Mouse (Mus musculus) midbrain, embryonic 12.5 days (tissue): ENCODE results near the gene Tead2. TPM values are rescaled to one million over a fixed set of nuclear protein-coding genes. Genes with fewer than 3 reads are reported as not detected.
"Not testable (repeated sequence)": the region's sequence is repeated elsewhere in the genome, so short reads cannot be mapped to it uniquely, and the experiment has no call there.

Experiments used
- ATAC-seq: fragments of 200-750 bp; cut with Nextera tagmentation; 2 replicates; pipeline ENCODE4 v1.8.0; 2017; ENCODE audit warnings: low read depth, moderate TSS enrichment, moderate library complexity; ENCODE audit not compliant: low FRiP score
- H3K27ac ChIP-seq: fragments of 300-500 bp; sonication (generic); replicated peaks from 2 replicates; pipeline ENCODE4 v1.5.1; 2016; ENCODE audit warnings: mild to moderate bottlenecking
- H3K27me3 ChIP-seq: fragments of 300-500 bp; sonication (generic); 2 replicates; pipeline ENCODE4 v1.6.1; 2016; ENCODE audit warnings: mild to moderate bottlenecking
- H3K36me3 ChIP-seq: fragments of 300-500 bp; sonication (generic); 2 replicates; pipeline ENCODE4 v1.6.1; 2016
- H3K4me1 ChIP-seq: fragments of 300-500 bp; sonication (generic); 2 replicates; pipeline ENCODE4 v1.6.1; 2016
- H3K4me2 ChIP-seq: fragments of 300-500 bp; sonication (generic); replicated peaks from 2 replicates; pipeline ENCODE4 v1.6.1; 2016; ENCODE audit warnings: mild to moderate bottlenecking, moderate library complexity
- H3K4me3 ChIP-seq: fragments of 300-500 bp; sonication (generic); 2 replicates; pipeline ENCODE4 v1.5.1; 2016; ENCODE audit warnings: mild to moderate bottlenecking
- H3K9ac ChIP-seq: fragments of 300-500 bp; sonication (generic); replicated peaks from 2 replicates; pipeline ENCODE4 v1.6.1; 2016; ENCODE audit warnings: mild to moderate bottlenecking, moderate library complexity
- H3K9me3 ChIP-seq: fragments of 300-500 bp; sonication (generic); 2 replicates; pipeline ENCODE4 v1.6.1; 2016; ENCODE audit warnings: mild to moderate bottlenecking
- WGBS: fragments of 180-500 bp; shearing (Covaris S2); methylation state at CpG from one replicate; pipeline ENCODE4 v1.1.7; 2016; 5-methylcytosine and 5-hydroxymethylcytosine counted together
- polyA plus RNA-seq: library from polyadenylated mRNA; unstranded; fragments of >200 nt; fragmentation: Nextera tagmentation; extraction: Ambion mirVana; gene quantifications from 2 replicates; pipeline ENCODE4 v1.2.1, GENCODE M21; 2016

Gene Tead2
- polyA plus RNA-seq, 1 experiment from 2014 or later: 248 TPM

DNA sequence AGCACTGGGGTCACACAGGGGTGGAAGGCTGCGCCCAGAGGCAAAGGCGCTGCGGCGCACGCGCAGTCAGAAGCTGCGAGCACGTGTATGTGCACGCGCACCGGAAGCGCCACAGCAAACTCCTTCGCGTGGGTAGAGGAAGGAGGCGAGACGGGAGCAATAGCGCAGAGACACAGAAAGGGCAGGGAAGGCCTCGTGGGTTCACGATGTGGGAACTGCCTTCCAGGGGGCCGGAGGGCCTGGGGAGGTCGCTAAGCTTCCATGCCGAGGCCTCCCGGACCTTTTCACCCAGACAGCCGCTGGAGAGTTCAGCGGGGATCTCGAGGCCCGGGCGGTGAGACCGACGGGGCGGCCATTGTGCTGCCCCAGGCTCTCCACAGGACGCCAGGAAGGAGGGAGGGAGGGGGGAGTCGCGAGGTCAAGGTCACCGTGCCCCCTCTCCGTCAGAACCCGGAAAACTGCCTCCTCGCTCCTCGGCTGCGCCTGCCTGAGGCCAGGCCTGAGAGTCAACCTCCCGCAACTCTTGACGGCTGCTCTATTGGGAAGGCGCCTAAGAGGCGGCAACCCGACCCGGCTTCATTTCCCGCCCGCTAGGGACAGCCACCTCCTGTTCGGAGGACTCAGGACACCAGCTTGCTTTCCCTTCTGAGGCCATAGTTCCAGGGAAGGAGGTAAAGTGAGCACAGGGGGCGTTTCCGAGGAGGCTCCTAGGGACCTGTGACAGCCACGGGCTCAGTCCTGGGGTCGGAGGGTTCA is 25.3 kb downstream of the Tead2 start, which contains the start of gene Slc6a16:
TSS of gene Slc6a16 (plus strand) at position 453 of the 756 bp plus-strand sequence.
- no peak within 1 kb of the TSS for H3K27ac ChIP-seq
- H3K4me3 ChIP-seq: peak within 1 kb of the TSS; percentile 35
- H3K36me3 ChIP-seq: no peaks in the 10 kb centered on the region
- H3K4me1 ChIP-seq: peaks cover 14% of the 10 kb centered on the region
- 9% methylated on average over 52 of the region's 53 CpGs for WGBS
- H3K9me3 ChIP-seq: no peaks in the 10 kb centered on the region
- no peak within 1 kb of the TSS; the same call in 1 of the 2 replicates for H3K9ac ChIP-seq
- ATAC-seq: peak; percentile 38; the same call in 1 of the 2 replicates
- H3K4me2 ChIP-seq: peak within 1 kb of the TSS; percentile 54
- H3K27me3 ChIP-seq: peaks cover 62% of the 10 kb centered on the region

DNA sequence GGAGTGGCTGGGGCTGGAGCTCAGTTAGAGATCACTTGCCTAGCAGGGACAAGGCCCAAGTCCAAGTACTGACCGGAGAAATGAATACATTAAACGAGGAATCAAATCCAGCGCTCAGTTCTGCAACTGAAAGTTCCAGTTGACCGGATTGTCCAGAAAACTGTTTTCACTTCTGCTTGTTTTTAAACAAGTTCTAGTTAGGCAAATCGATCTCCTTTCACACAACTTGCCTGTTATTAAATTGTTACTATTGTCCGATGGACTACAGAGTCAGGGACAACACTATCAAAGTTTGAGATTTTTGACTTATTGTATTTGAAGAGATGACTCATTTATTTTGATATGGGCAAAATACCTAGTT is 25.8 kb downstream of the Tead2 start:
- H3K27me3 ChIP-seq: peaks cover 60% of the 10 kb centered on the region
- H3K4me2 ChIP-seq: peak overlapping the region; percentile 54

DNA sequence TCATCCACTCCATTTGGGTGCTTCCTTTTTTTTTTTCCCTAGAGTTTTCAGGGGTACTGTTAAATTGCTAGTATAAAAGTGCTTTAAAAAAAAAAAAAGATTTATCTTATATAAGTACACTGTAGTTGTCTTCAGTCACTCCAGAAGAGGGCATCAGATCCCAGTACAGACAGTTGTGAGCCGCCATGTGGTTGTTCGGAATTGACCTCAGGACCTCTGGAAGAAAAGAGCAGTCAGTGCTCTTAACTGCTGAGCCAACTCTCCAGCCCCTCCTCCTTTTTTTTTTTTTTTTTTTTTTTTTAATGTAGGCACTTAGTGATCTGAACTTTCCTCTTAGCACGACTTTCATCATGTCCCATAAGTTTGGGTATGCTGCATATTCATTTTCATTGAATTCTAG is 32.1 kb downstream of the Tead2 start:
- Histone ChIP-seq H3K4me1 (no peaks in the 10 kb centered on the region), H3K4me3 (no peak overlapping the region), H3K27me3 (0 out of 2 replicates have a peak, but pooled peaks cover 5% of the 10 kb centered on the region), H3K9ac (no peak overlapping the region), H3K4me2 (no peak overlapping the region), H3K36me3 (no peaks in the 10 kb centered on the region), H3K27ac (no peak overlapping the region), H3K9me3 (no peaks in the 10 kb centered on the region)
- ATAC-seq: no peak
- 48% methylated on average over 3 of the region's 3 CpGs for WGBS

More for the DNA sequence above, 25.8 kb downstream of the Tead2 start:
- Histone ChIP-seq H3K27ac (no peak overlapping the region), H3K36me3 (no peaks in the 10 kb centered on the region), H3K4me1 (peaks cover 13% of the 10 kb centered on the region), H3K4me3 (peak overlapping the region; percentile 35; the same call in 1 of the 2 replicates), H3K9me3 (no peaks in the 10 kb centered on the region), H3K9ac (no peak overlapping the region)
- WGBS: 81% methylated on average over 6 of the region's 6 CpGs
- ATAC-seq: no peak

DNA sequence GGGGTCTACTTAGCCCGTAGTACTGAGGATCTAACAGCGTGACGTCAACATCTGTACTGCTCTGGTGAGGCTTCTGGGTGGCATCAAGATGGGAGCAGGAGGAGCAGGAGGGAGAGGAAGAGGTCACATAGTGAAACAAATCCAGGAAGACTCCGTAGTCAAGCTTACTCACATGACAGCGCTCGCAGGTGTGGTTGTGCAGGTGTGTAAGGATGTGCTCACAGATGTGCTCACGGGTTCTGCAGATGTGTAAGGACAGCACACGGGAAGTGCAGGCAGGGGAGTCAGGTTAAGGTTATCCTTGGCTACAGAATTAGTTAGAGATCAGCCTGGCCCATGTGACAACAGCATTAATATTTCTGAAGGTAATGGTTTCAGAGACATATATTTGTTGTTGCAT is 38.3 kb downstream of the Tead2 start:
- Histone ChIP-seq H3K27me3 (no peaks in the 10 kb centered on the region; the same call in 1 of the 2 replicates), H3K9ac (no peak overlapping the region), H3K4me1 (no peaks in the 10 kb centered on the region), H3K27ac (no peak overlapping the region), H3K9me3 (no peaks in the 10 kb centered on the region), H3K4me3 (no peak overlapping the region), H3K4me2 (no peak overlapping the region), H3K36me3 (no peaks in the 10 kb centered on the region)
- no peak for ATAC-seq
- 94% methylated on average over 8 of the region's 8 CpGs for WGBS

DNA sequence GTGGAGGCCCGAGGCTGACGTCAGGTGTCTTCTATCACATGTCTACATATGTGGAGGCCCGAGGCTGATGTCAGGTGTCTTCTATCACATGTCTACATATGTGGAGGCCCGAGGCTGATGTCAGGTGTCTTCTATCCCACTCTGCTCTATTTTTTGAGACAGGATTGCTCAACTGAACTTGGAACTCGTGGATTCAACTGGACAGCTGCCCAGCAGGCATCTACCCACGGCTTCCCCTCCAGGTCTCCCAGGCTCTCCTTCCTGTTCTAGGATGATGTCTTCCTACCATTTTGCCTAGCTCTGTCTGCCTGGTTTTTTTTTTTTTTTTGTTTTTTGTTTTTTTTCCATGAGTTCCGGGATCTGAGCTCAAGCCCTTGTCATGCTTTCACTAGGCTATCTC is 40.3 kb downstream of the Tead2 start:
- not testable (repeated sequence) for H3K4me2 ChIP-seq, H3K9ac ChIP-seq, H3K9me3 ChIP-seq, H3K4me1 ChIP-seq, H3K36me3 ChIP-seq, H3K27ac ChIP-seq, H3K4me3 ChIP-seq, ATAC-seq, H3K27me3 ChIP-seq
- 84% methylated on average over 5 of the region's 7 CpGs for WGBS

DNA sequence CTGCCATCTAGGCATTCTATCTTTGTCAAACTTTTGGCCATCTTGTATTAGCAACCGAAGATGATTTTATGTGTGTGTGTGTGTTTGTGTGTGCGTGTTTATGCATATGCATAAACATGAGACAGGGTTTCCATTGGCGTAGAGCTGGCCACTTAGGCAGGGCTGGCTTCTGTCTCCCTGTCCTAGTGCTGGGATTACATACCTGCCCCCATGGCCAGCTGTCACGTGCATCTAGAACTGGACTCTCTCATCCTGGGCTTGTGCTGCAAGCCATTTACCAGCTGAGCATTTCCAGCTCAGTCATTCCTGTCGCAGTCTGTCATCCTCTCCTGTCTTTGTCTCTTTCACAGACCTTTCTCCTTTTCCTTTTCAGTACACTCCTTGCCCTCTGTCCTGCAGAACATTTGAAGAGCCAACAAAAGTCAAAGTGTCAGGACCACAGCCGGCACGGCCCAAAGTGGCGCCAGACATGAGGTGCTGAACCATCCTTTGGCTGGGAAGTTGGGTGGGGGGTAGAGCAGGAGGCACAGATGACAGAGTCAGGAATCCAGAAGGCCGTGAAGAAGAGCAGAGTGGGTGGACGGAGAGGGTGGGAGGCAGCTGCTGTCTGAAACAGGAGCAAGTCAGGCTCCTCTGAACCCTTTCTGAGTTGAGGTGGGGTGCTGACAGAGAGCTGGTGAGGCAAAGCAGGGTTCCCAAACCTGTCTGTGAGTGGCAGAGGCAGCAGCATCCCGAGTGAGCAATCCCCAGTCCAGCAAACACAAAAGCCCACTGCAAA is 41.7 kb downstream of the Tead2 start:
- 64% methylated on average over 11 of the region's 11 CpGs for WGBS

DNA sequence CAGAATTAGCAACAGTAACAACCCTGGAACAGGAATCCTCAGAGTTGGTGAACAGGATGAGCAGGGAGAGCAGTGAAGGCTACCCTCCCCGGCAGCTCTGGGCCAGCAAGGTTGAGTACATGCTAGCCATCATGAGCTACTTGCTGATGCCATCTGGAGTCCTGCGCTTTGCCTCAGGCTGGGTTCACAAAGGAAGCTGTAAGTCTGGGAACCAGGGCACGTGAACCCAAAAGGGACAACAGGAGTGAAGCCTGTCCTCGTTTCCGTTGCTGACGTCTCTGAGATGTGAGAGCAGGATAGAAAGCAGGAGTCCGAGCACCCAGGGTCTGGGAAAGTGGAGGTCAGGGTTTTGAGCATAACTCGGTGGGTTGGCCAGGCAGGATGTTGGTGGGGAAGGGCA is 43.7 kb downstream of the Tead2 start:
- Histone ChIP-seq H3K9me3 (no peaks in the 10 kb centered on the region), H3K4me2 (no peak overlapping the region), H3K27me3 (peaks cover 2% of the 10 kb centered on the region; the same call in 1 of the 2 replicates), H3K4me1 (no peaks in the 10 kb centered on the region), H3K4me3 (no peak overlapping the region), H3K9ac (no peak overlapping the region), H3K36me3 (no peaks in the 10 kb centered on the region), H3K27ac (no peak overlapping the region)
- 88% methylated on average over 8 of the region's 8 CpGs for WGBS
- ATAC-seq: no peak

More for the DNA sequence above, 41.7 kb downstream of the Tead2 start:
- H3K36me3 ChIP-seq: no peaks in the 10 kb centered on the region
- H3K9me3 ChIP-seq: no peaks in the 10 kb centered on the region
- H3K9ac ChIP-seq: no peak overlapping the region
- H3K27me3 ChIP-seq: peaks cover 2% of the 10 kb centered on the region; the same call in 1 of the 2 replicates
- no peak overlapping the region for H3K4me2 ChIP-seq
- H3K4me3 ChIP-seq: no peak overlapping the region
- H3K27ac ChIP-seq: no peak overlapping the region
- no peaks in the 10 kb centered on the region for H3K4me1 ChIP-seq
- no peak for ATAC-seq

DNA sequence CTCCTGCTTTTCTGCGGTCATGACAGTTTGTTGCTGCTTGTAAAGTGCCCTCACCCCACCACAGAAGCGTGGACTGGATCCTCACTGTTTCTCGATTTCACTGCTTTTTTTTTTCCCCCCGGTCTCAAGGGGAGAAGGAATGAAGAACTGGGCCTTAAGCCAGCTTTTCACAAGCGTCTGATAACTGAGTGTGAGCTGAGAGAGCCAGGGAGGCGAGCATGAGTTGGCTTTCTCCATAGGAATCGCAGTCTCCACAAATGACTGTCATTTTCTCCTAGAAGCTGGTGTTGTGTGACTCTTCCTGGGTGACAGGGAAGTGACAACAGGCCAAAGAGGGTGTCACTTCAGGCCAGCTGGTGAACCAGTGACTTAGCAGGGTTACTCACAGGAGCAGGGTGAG is 46.7 kb downstream of the Tead2 start:
- no peak overlapping the region for H3K4me2 ChIP-seq
- no peaks in the 10 kb centered on the region for H3K9me3 ChIP-seq
- no peak overlapping the region for H3K9ac ChIP-seq
- no peak overlapping the region for H3K27ac ChIP-seq
- 72% methylated on average over 7 of the region's 7 CpGs for WGBS
- H3K4me1 ChIP-seq: no peaks in the 10 kb centered on the region
- no peaks in the 10 kb centered on the region for H3K36me3 ChIP-seq
- ATAC-seq: no peak
- no peak overlapping the region for H3K4me3 ChIP-seq
- peaks cover 2% of the 10 kb centered on the region; the same call in 1 of the 2 replicates for H3K27me3 ChIP-seq

DNA sequence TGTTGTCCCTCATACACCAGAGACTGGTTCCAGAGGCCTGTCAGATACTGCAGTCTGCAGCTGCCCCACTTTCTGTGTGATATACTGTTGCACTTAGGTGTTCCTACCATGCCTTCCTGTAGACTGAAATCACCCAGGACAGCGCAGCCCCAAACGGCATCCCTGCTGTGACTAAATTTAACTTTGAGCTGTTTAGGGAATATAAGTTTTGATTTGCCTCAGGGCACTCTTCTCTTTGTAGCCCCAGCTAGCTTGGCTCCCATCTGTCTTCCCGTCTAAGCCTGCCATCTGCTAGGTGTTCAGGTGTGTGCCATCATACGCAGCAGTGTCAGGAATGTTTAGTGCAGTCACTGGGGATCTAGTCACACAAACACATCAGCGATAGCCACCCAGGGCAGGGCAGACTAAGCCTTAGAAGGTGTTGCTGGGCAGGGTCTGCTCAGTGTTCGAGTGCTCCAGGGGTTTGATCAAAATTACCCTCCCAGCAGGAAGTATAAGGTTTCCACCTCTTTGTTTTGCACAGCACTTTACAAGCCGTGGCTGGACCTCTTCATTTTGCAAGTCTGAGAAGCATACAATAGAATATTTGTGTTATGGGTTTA is 47.6 kb downstream of the Tead2 start:
- WGBS: 77% methylated on average over 7 of the region's 7 CpGs
- no peak for ATAC-seq
- no peaks in the 10 kb centered on the region for H3K36me3 ChIP-seq
- peaks cover 4% of the 10 kb centered on the region for H3K27me3 ChIP-seq
- no peak overlapping the region for H3K27ac ChIP-seq
- H3K4me3 ChIP-seq: no peak overlapping the region
- no peaks in the 10 kb centered on the region for H3K4me1 ChIP-seq
- no peaks in the 10 kb centered on the region for H3K9me3 ChIP-seq
- H3K9ac ChIP-seq: no peak overlapping the region
- H3K4me2 ChIP-seq: no peak overlapping the region

DNA sequence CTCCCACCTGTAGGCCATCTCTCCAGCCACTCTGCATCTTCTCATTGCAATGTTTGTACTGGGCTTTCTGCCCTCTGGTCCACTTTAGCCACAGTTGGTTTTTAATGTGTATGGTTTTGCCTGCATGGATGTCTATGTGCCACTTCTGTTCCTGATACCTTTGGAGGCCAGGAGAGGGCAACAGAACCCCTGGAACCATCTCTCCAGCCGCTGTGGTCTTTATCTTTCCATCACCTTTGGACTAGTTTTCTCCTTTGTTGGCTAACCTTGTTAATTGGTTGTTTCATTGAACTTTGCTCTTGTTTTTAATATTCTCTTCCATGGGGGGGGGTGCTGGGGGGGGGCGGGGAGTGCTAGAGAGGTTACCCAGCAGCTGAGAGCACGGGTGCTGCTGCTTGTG is 48.8 kb downstream of the Tead2 start:
- WGBS: 76% methylated on average over 3 of the region's 3 CpGs
- no peaks in the 10 kb centered on the region for H3K9me3 ChIP-seq
- H3K27ac ChIP-seq: no peak overlapping the region
- H3K4me3 ChIP-seq: no peak overlapping the region
- no peaks in the 10 kb centered on the region for H3K4me1 ChIP-seq
- no peak overlapping the region for H3K9ac ChIP-seq
- no peak overlapping the region for H3K4me2 ChIP-seq
- no peak for ATAC-seq
- peaks cover 6% of the 10 kb centered on the region; the same call in 1 of the 2 replicates for H3K27me3 ChIP-seq
- H3K36me3 ChIP-seq: no peaks in the 10 kb centered on the region

DNA sequence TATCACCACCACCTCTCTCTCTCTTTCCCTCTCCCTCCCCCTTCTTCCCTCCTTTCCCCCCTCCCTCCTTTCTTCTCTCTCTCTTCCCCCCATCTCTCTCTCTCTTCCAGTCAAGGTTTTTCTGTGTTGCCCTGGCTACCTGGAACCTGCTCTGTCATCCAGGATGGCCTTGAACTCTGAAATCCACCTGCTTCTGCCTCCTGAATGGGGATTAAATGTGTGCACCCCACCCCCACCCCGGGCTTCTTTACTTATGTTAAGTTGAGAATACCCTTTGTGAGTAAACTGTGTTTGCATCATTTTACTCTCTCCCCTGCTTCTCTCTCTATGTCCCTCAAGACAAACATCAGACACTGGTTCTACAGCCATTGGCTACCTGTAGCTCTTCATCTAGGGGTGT is 50.0 kb downstream of the Tead2 start:
- Histone ChIP-seq H3K9me3 (no peaks in the 10 kb centered on the region), H3K9ac (no peak overlapping the region), H3K4me3 (no peak overlapping the region), H3K4me1 (no peaks in the 10 kb centered on the region), H3K36me3 (no peaks in the 10 kb centered on the region), H3K27me3 (peaks cover 6% of the 10 kb centered on the region; the same call in 1 of the 2 replicates), H3K4me2 (no peak overlapping the region), H3K27ac (no peak overlapping the region)
- 77% methylated on average over 1 of the region's 1 CpGs for WGBS
- no peak for ATAC-seq
